Mouse (Mus musculus) NIH3T3 (cell line): ENCODE data around the gene 5730596B20Rik.

ENCODE experiments used
- DNase-seq: peaks from one replicate; pipeline ENCODE4 v3.0.0-alpha.2; 2012; ENCODE audit warnings: low read depth

5730596B20Rik gene

GRCm38 (mm10) chr6:52200073-52200750 lies 22.9 kb downstream of the 5730596B20Rik start:
- DNase-seq = peak; percentile 34

GRCm38 (mm10) chr6:52200751-52201250 lies 23.5 kb downstream of the 5730596B20Rik start:
- DNase-seq = peak; percentile 15

GRCm38 (mm10) chr6:52201269-52201668 lies 24.0 kb downstream of the 5730596B20Rik start:
- no peak for DNase-seq

GRCm38 (mm10) chr6:52202362-52203120 lies 25.2 kb downstream of the 5730596B20Rik start:
- DNase-seq = no peak

- DNase-seq = peak; percentile 61
Measured at GRCm38 (mm10) chr6:52203121-52203370, 25.7 kb downstream of the 5730596B20Rik start.

GRCm38 (mm10) chr6:52203371-52204049 lies 26.2 kb downstream of the 5730596B20Rik start:
- peak; percentile 66 for DNase-seq

GRCm38 (mm10) chr6:52204050-52204752 lies 26.9 kb downstream of the 5730596B20Rik start, which contains the start of gene Hoxa5:
TSS of gene Hoxa5 (minus strand) at chr6:52204587.
- peak; percentile 98 for DNase-seq

GRCm38 (mm10) chr6:52205221-52205620 lies 27.9 kb downstream of the 5730596B20Rik start:
- DNase-seq = peak; percentile 62

GRCm38 (mm10) chr6:52205638-52206621 lies 28.6 kb downstream of the 5730596B20Rik start:
- DNase-seq = peak; percentile 64

GRCm38 (mm10) chr6:52206882-52207683 lies 29.8 kb downstream of the 5730596B20Rik start:
- peak; percentile 53 for DNase-seq

GRCm38 (mm10) chr6:52207684-52207976 lies 30.3 kb downstream of the 5730596B20Rik start:
- DNase-seq = peak; percentile 55

- peak; percentile 79 for DNase-seq
Measured at GRCm38 (mm10) chr6:52208072-52208867, 31.0 kb downstream of the 5730596B20Rik start, which contains the start of gene Hoxa6. TSS of gene Hoxa6 (minus strand) at chr6:52208722.

GRCm38 (mm10) chr6:52208868-52209684 lies 31.8 kb downstream of the 5730596B20Rik start:
- peak; percentile 46 for DNase-seq

- no peak for DNase-seq
Measured at GRCm38 (mm10) chr6:52209685-52210046, 32.4 kb downstream of the 5730596B20Rik start.

GRCm38 (mm10) chr6:52211170-52211935 lies 34.1 kb downstream of the 5730596B20Rik start:
- DNase-seq = peak; percentile 95

- DNase-seq = no peak
Measured at GRCm38 (mm10) chr6:52211961-52212360, 34.7 kb downstream of the 5730596B20Rik start.

- peak; percentile 85 for DNase-seq
Measured at GRCm38 (mm10) chr6:52212556-52213118, 35.3 kb downstream of the 5730596B20Rik start.
